Mouse (Mus musculus) thymus, adult 2 months (tissue): ENCODE results near the gene Leng1.

ENCODE experiments used
- CTCF ChIP-seq: fragments of 200-500 bp; IDR thresholded peaks from 2 replicates; pipeline ENCODE4 v1.5.1; 2012; ENCODE audit warnings: mild to moderate bottlenecking, control low read depth, low read length, moderate library complexity, borderline replicate concordance; ENCODE audit not compliant: control insufficient read depth, poor library complexity, insufficient read depth; ENCODE audit errors: extremely low read depth
- POLR2A ChIP-seq: fragments of 200-500 bp; IDR thresholded peaks from 2 replicates; pipeline ENCODE4 v1.6.1; 2012; ENCODE audit warnings: mild to moderate bottlenecking, low read length, control low read depth, moderate library complexity; ENCODE audit not compliant: control insufficient read depth, poor library complexity, insufficient read depth; ENCODE audit errors: extremely low read depth

DNA sequence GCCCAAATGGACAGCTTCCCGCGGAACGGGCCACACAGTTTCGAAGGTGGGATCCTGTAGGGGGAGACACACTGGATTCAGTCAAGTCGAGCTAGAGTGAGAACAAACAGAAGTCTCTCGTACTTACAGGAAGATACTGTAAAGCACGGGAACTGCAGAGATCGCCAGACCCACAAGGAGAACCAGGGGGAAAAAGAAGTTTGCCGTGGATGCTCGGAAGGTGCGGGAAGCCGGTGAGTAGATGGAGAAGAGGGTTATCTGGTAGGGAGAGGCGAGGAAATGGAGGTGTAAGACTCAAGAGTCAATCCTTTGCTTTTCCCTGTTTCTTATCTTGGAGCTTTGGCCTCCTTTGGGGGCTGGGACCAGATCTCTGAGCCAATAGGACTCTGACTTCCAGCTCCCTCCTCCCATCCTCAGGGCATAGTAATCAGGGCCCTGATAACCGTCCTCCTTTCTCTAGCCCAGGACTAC is 1.3 kb upstream of the Leng1 start:
- TF ChIP-seq POLR2A: no peak
- TF ChIP-seq CTCF: no peak
